Mouse (Mus musculus): Measurements from ENCODE around the gene Cmip. TPM values are rescaled to one million over a fixed set of nuclear protein-coding genes. Genes with fewer than 3 reads are reported as not detected.

Gene Cmip
- total and polyA plus RNA-seq, 3 experiments = 17.0 to 71.8 TPM; not detected in 1

DNA sequence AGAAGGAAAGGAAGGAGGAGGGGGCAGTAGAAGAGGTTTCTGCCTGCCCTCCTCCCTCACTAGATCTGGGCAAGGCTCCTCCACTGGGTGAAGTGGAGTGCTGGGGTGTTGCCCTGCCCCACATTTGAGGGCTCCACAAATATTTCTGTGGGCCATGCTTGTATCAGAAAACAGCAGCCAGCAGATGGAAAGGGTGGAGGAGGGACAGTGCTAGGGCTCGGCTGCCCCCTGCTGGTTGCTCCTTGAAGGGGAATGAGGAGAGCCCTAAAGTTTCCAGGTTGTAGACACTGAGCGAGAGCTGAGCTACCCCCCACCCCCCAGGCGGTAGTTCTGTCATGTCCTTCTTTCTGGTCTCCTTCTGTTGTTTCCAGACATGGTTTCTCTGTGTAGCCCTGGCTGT, 214.3 kb downstream of the Cmip start (continued):
- TF ChIP-seq CHD2 (IDR thresholded peaks at IDR 0.05; ENCODE audit: low read length) = no peak
- TF ChIP-seq ZNF384 (IDR thresholded peaks at IDR 0.05; ENCODE audit: low read depth, low read length) = no peak
- peak; percentile 7; the same call in 1 of the 2 replicates for TF ChIP-seq TBP (IDR thresholded peaks at IDR 0.05; ENCODE audit: low read depth, low read length)
- TF ChIP-seq MYC (IDR thresholded peaks at IDR 0.05; ENCODE audit: low read depth, low read length) = peak; percentile 59; the same call in 1 of the 2 replicates
- peak; percentile 73 for TF ChIP-seq MXI1 (IDR thresholded peaks at IDR 0.05; ENCODE audit: low read depth, low read length)
- TF ChIP-seq TCF12 (IDR thresholded peaks at IDR 0.05; ENCODE audit: low read depth, low read length) = peak; percentile 32; the same call in 1 of the 2 replicates
- 0 out of 2 replicates have a peak, but pooled peaks have one; percentile 35 for TF ChIP-seq JUND (IDR thresholded peaks at IDR 0.05; ENCODE audit: low read depth, low read length)
- TF ChIP-seq NELFE (IDR thresholded peaks at IDR 0.05; ENCODE audit: low read depth, low read length) = no peak
- no peak for TF ChIP-seq ETS1 (IDR thresholded peaks at IDR 0.05; ENCODE audit: low read depth, low read length)
- no peak for TF ChIP-seq MEF2A (IDR thresholded peaks at IDR 0.05; ENCODE audit: extremely low read depth, insufficient replicate concordance, low read depth, low read length, poor library complexity, severe bottlenecking)

DNA sequence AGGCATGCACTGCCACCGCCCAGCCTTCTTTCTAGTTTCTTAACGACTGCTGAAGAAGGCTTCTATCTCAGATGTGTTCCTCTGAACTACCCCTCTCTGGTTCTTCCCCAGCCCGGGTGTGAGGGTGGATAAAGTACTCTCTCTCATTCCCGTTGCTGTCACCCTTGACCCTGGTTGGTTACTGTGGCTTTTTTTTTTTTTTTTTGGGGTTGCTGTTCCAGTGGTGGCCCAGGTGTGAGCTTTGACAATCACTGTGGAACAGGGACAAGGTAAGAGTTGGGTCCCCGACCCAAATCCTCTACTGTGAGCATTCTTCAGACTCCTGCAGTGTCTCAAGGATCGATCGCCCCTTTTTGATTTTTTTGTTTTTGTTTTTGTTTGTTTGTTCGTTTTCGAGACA, 214.8 kb downstream of the Cmip start:
- Histone ChIP-seq H3K27me3 (ENCODE audit: control insufficient read depth in 1 of 2, insufficient read depth in 2 of 2, low read length in 2 of 2) (no peaks in the 10 kb centered on the region), H3K9me3 (replicated peaks; ENCODE audit: insufficient read depth, low read length) (no peaks in the 10 kb centered on the region), H3K36me3 (ENCODE audit: control insufficient read depth in 1 of 2, insufficient read depth in 2 of 2, low read length in 2 of 2) (peaks cover 0 to 2% of the 10 kb centered on the region in 2 experiments; a peak in 1 of 4 replicates), H3K79me2 (ENCODE audit: control insufficient read depth, insufficient read depth, low read length, poor library complexity) (no peaks in the 10 kb centered on the region), H3K27ac (ENCODE audit: control insufficient read depth, low read depth, low read length) (no peak overlapping the region), H3K4me1 (ENCODE audit: control insufficient read depth in 1 of 2, insufficient read depth in 2 of 2, low read length in 2 of 2) (peaks cover 9 to 22% of the 10 kb centered on the region in 2 experiments), H3K9ac (ENCODE audit: control insufficient read depth, low read depth, low read length, poor library complexity, severe bottlenecking) (peak overlapping the region; percentile 15; the same call in 1 of the 2 replicates), H3K4me3 (ENCODE audit: control insufficient read depth in 1 of 2, insufficient read depth in 1 of 2, low read depth in 2 of 2, low read length in 2 of 2) (no peak overlapping the region)
- TF ChIP-seq ZNF384 (IDR thresholded peaks at IDR 0.05; ENCODE audit: low read depth, low read length) = peak; percentile 59; the same call in 1 of the 2 replicates
- TF ChIP-seq TBP (IDR thresholded peaks at IDR 0.05; ENCODE audit: low read depth, low read length) = no peak; the same call in 1 of the 2 replicates
- no peak for DNase-seq (ENCODE audit: low read depth, low spot score)

- Histone ChIP-seq H3K9ac (ENCODE audit: control insufficient read depth, low read depth, low read length, poor library complexity, severe bottlenecking) (no peak overlapping the region), H3K36me3 (ENCODE audit: control insufficient read depth in 1 of 2, insufficient read depth in 2 of 2, low read length in 2 of 2) (peaks cover 0 to 2% of the 10 kb centered on the region in 2 experiments; a peak in 1 of 4 replicates), H3K9me3 (replicated peaks; ENCODE audit: insufficient read depth, low read length) (no peaks in the 10 kb centered on the region), H3K27me3 (ENCODE audit: control insufficient read depth in 1 of 2, insufficient read depth in 2 of 2, low read length in 2 of 2) (no peaks in the 10 kb centered on the region), H3K27ac (ENCODE audit: control insufficient read depth, low read depth, low read length) (no peak overlapping the region), H3K79me2 (ENCODE audit: control insufficient read depth, insufficient read depth, low read length, poor library complexity) (no peaks in the 10 kb centered on the region), H3K4me1 (ENCODE audit: control insufficient read depth in 1 of 2, insufficient read depth in 2 of 2, low read length in 2 of 2) (peaks cover 9 to 22% of the 10 kb centered on the region in 2 experiments), H3K4me3 (ENCODE audit: control insufficient read depth in 1 of 2, insufficient read depth in 1 of 2, low read depth in 2 of 2, low read length in 2 of 2) (no peak overlapping the region)
- DNase-seq (ENCODE audit: low read depth, low spot score) = no peak
- TF ChIP-seq TAL1 (IDR thresholded peaks at IDR 0.05; ENCODE audit: low read length) (no peak), POLR2AphosphoS2 (IDR thresholded peaks at IDR 0.05; ENCODE audit: low read length) (no peak), MYB (IDR thresholded peaks at IDR 0.05; ENCODE audit: low read depth, low read length) (no peak), ETS1 (IDR thresholded peaks at IDR 0.05; ENCODE audit: low read depth, low read length) (no peak), ZNF384 (IDR thresholded peaks at IDR 0.05; ENCODE audit: low read depth, low read length) (no peak), USF1 (IDR thresholded peaks at IDR 0.05; ENCODE audit: low read depth, low read length) (no peak), JUND (IDR thresholded peaks at IDR 0.05; ENCODE audit: low read depth, low read length) (no peak), RCOR1 (IDR thresholded peaks at IDR 0.05; ENCODE audit: low read depth, low read length) (no peak), MAFK (IDR thresholded peaks at IDR 0.05; ENCODE audit: borderline replicate concordance, low read depth, low read length) (no peak), MEF2A (IDR thresholded peaks at IDR 0.05; ENCODE audit: extremely low read depth, insufficient replicate concordance, low read depth, low read length, poor library complexity, severe bottlenecking) (no peak), SMC3 (IDR thresholded peaks at IDR 0.05; ENCODE audit: low read depth, low read length) (no peak), NRF1 (IDR thresholded peaks at IDR 0.05; ENCODE audit: insufficient read depth, low read depth, low read length, poor library complexity, severe bottlenecking) (no peak)
Measured at GRCm38 (mm10) chr8:117472332-117472731, 215.5 kb downstream of the Cmip start.

Measured in MEL (cell line).